Mouse (Mus musculus) bone marrow macrophage, adult 2 months (primary cell): ENCODE results near the gene Hmg20b. TPM values are rescaled to one million over a fixed set of nuclear protein-coding genes. Genes with fewer than 3 reads are reported as not detected.

ENCODE experiments used
- H3K27ac ChIP-seq: 2 replicates; pipeline ENCODE4 v1.5.1; 2012; ENCODE audit warnings: low read depth, low read length; ENCODE audit not compliant: insufficient read depth
- H3K4me1 ChIP-seq: 2 replicates; pipeline ENCODE4 v1.6.1; 2012; ENCODE audit warnings: low read length; ENCODE audit not compliant: control insufficient read depth, insufficient read depth
- H3K4me3 ChIP-seq: 2 replicates; pipeline ENCODE4 v1.5.1; 2012; ENCODE audit warnings: mild to moderate bottlenecking, low read length, moderate library complexity; ENCODE audit not compliant: insufficient read depth
- CTCF ChIP-seq: IDR thresholded peaks from 2 replicates; pipeline ENCODE4 v1.5.1; 2012; ENCODE audit warnings: low read depth, mild to moderate bottlenecking, low read length, moderate library complexity
- POLR2A ChIP-seq: IDR thresholded peaks from 2 replicates; pipeline ENCODE4 v1.6.1; 2012; ENCODE audit warnings: mild to moderate bottlenecking, low read depth, low read length, borderline replicate concordance
- polyA plus RNA-seq: library from polyadenylated mRNA; stranded (reverse); fragments of >200 nt; gene quantifications from 2 replicates; pipeline ENCODE4 v1.2.4, GENCODE M21; 2012; ENCODE audit not compliant: missing spikeins, insufficient read depth, insufficient read length

Gene Hmg20b
- polyA plus RNA-seq, 1 experiment, result 52.2 TPM

GRCm38 (mm10) chr10:81389801-81390677 lies 39.8 kb upstream of the Hmg20b start:
- Histone ChIP-seq H3K4me1 (peaks cover 29% of the 10 kb centered on the region), H3K4me3 (no peak overlapping the region), H3K27ac (peak overlapping the region; percentile 58)
- peak; percentile 98 for TF ChIP-seq CTCF
- no peak for TF ChIP-seq POLR2A

GRCm38 (mm10) chr10:81389373-81389772 lies 39.1 kb upstream of the Hmg20b start:
- TF ChIP-seq CTCF (no peak), POLR2A (no peak)
- peak overlapping the region; percentile 58 for H3K27ac ChIP-seq
- H3K4me3 ChIP-seq, result no peak overlapping the region
- peaks cover 29% of the 10 kb centered on the region for H3K4me1 ChIP-seq

DNA sequence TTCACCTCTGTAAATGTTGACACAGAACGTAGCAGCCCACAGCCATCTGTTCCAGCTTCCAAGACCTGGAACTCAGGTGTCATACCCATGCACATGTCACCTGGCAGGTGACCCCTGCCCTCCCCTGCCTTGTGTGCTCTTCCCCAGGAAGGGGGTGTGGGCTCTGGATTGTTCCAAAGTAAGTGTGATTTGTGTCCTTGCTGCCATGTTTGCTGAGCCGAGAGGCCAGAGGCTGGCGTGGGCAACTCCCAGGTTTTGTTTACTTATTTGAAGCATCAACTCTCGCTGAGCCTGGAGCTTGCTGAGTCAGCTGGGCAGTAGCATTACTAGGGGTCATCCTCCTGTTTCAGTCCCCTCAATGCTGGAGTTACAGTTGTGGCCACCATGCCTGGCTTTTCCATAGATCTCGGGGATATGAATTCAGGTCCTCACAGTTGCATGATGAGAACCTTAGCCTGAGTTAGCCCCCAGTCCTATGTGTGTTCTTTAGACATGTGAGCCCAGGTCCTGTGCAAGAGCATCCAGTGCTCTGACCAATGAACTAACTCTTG lies 38.3 kb upstream of the Hmg20b start, which contains the start of gene Gm48552:
TSS of gene Gm48552 (plus strand) at position 501 of the 551 bp plus-strand sequence.
- Histone ChIP-seq H3K4me1 (peaks cover 29% of the 10 kb centered on the region), H3K27ac (peak within 1 kb of the TSS; percentile 58), H3K4me3 (no peak within 1 kb of the TSS)
- TF ChIP-seq POLR2A (no peak), CTCF (no peak)

- TF ChIP-seq POLR2A, result no peak
- TF ChIP-seq CTCF, result no peak
- Histone ChIP-seq H3K27ac (no peak overlapping the region), H3K4me1 (peaks cover 29% of the 10 kb centered on the region), H3K4me3 (no peak overlapping the region)
These were observed 37.4 kb upstream of the Hmg20b start for GRCm38 (mm10) chr10:81387716-81388115.

DNA sequence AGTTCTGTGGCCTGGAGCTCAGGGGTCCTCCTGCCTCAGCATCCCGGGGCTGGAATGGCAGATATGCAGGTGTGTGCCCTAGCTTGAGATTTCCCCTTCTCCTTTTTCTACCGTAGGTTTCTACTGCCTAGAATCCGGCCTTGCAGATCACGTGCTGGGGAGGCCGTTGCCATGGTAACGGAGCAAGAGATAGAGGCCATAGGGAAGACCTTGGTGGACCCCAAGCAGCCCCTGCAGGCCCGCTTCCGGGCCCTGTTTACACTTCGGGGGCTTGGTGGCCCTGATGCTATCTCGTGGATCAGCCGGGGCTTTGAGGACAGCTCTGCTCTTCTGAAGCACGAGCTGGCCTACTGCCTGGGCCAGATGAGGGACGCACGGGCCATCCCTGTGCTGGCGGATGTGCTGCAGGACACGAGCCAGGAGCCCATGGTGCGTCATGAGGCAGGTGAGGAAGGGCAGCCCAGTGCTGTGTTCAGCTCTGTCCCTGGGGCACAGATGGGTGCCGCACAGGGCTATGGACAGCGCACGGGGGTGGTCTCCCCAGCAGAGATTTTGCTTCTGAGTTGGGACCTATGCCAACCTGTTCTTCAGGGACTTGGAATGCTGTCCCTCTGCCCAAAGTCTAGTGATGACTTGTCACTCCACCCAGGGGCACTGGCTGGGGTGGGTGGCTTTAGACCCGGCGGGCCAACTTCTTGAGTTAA lies 35.5 kb upstream of the Hmg20b start:
- Histone ChIP-seq H3K4me1 (peaks cover 39% of the 10 kb centered on the region), H3K27ac (no peak overlapping the region), H3K4me3 (peak overlapping the region; percentile 92)
- no peak for TF ChIP-seq POLR2A

DNA sequence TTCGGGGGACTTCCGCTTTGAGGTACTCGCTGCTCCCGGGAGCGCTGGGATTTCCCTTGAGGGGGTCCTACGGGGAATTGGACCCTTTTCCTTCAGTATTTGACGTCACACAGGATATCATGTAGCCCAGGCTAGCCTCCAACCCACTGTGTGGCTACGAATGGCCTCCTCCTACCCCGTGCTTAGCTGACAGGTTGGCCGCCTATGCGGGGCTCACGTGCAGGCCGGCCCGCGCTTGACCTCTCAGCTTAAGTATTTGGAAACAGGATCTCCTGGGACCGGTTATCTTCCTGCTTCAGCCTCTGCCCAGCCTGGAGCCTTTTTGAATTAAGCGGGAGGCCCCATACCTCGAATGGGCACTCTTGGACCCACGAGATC lies 34.3 kb upstream of the Hmg20b start:
- Histone ChIP-seq H3K27ac (peak overlapping the region; percentile 82), H3K4me3 (peak overlapping the region; percentile 92), H3K4me1 (peaks cover 31% of the 10 kb centered on the region)
- TF ChIP-seq CTCF (no peak), POLR2A (no peak)

DNA sequence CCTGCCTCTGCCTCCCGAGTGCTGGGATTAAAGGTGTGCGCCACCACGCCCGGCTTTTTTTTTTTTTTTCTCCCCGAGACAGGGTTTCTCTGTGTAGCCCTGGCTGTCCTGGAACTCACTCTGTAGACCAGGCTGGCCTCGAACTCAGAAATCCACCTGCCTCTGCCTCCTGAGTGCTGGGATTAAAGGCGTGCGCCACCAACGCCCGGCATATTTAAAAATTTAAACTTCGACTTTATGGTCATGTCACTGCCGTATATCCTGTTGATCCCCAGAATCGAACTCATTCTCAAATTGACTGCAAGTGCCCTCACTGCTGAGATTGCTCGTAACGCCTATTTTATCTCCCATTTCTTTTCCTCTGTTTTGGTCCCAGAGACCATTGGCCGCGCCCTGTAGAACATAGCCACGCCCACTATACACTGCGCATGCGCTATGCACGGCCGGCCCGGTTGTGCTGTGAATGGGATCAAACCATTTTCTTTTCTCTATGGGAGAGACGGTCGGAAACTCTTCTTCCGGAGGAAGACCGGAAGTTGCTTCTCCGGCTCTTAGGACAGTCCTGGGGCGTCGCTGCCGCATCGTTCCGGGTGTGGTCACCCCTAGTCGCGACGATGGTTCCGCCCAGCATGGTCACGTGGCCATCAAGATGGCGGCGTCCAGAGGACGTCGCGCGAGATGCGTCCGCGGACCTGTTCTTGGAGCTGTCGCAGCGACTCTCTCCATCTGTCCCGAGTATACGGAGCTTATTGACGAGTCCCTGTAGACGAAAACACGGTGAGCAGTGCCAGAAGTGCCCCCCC lies 33.7 kb upstream of the Hmg20b start, which contains the start of the genes Dohh and Gm48551:
TSS of gene Dohh (plus strand) at position 627 of the 803 bp plus-strand sequence.
TSS of gene Gm48551 (plus strand) at position 665 of the 803 bp plus-strand sequence.
- H3K27ac ChIP-seq, result peak within 1 kb of the TSS; percentile 82
- TF ChIP-seq POLR2A (peak; percentile 77; the same call in 1 of the 2 replicates), CTCF (no peak)
- H3K4me1 ChIP-seq, result peaks cover 27% of the 10 kb centered on the region
- H3K4me3 ChIP-seq, result peak within 1 kb of the TSS; percentile 92

DNA sequence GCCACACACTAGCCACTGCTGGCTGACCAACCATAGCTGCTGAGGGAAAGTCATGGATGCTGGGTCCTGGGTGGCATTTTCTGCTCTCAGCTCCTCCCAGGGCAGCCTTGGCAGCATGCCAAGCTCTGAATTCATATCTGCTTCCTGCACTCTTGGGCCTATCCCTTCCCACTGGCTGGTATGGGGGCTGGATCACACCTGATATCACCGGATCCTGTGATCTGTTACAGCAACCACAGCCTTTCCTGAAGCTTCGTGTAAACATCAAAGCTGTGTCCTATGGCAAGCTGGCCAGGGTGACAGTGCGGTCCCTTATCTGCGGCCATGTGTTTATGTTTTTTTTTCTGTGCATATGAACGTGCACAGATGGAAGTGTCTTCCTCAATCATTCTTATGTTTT lies 31.8 kb upstream of the Hmg20b start:
- peaks cover 25% of the 10 kb centered on the region for H3K4me1 ChIP-seq
- H3K4me3 ChIP-seq, result no peak overlapping the region
- TF ChIP-seq CTCF (no peak), POLR2A (no peak)
- H3K27ac ChIP-seq, result 0 out of 2 replicates have a peak overlapping the region, but pooled peaks have one; percentile 9

DNA sequence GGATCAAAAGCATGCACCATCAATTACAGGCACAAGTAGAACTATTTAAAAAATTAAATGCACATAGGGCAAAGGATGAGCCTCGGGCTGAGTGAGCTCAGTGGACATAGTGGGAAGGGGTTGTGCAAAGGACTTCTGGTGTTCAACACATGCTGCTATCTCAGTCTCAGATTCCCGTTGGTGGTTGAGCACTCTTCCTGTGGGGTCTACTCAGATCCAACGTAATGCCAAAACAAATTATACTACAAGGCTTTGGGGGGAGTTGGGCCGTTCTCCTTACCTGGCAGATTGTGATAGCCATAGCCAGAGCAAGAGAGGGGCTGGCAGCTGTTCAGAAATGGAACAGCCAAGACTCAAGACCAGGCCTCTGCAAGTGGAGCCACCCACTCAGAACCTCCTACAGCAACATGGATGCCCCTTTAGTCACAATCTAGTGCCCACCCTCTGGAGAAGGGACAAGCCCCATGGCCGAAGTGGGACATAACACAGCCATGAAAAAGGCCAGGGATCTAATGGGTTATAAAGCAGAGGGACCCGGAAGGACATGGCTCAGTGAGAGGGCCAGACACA lies 29.6 kb upstream of the Hmg20b start:
- no peak for TF ChIP-seq POLR2A
- TF ChIP-seq CTCF, result no peak
- Histone ChIP-seq H3K4me3 (no peak overlapping the region), H3K27ac (no peak overlapping the region), H3K4me1 (peaks cover 24% of the 10 kb centered on the region)
